Mouse (Mus musculus) forebrain, embryonic 11.5 days (tissue): Measurements from ENCODE around the gene Thbs1. TPM values are rescaled to one million over a fixed set of nuclear protein-coding genes. Genes with fewer than 3 reads are reported as not detected.

Experiments
- ATAC-seq: fragments of 200-750 bp; cut with Nextera tagmentation; replicated peaks from 2 replicates; pipeline ENCODE4 v1.8.0; 2017; ENCODE audit warnings: moderate TSS enrichment; ENCODE audit not compliant: low FRiP score
- DNase-seq: peaks from one replicate; pipeline ENCODE4 v3.0.0-alpha.2; 2017; ENCODE audit warnings: low spot score
- H3K27ac ChIP-seq: fragments of 300-500 bp; sonication (generic); 2 replicates; pipeline ENCODE4 v1.5.1; 2014; ENCODE audit warnings: low read depth, low read length
- H3K27me3 ChIP-seq: fragments of 300-500 bp; sonication (generic); 2 replicates; pipeline ENCODE4 v1.6.1; 2014; ENCODE audit warnings: mild to moderate bottlenecking, low read length, mixed read lengths; ENCODE audit not compliant: control insufficient read depth, insufficient read depth
- H3K36me3 ChIP-seq: fragments of 300-500 bp; sonication (generic); 2 replicates; pipeline ENCODE4 v1.6.1; 2014; ENCODE audit warnings: mild to moderate bottlenecking, low read length, moderate library complexity, mixed read lengths; ENCODE audit not compliant: control insufficient read depth, insufficient read depth
- H3K4me1 ChIP-seq: fragments of 300-500 bp; sonication (generic); replicated peaks from 2 replicates; pipeline ENCODE4 v1.6.1; 2014; ENCODE audit warnings: low read length, mixed read lengths; ENCODE audit not compliant: control insufficient read depth, insufficient read depth
- H3K4me2 ChIP-seq: fragments of 300-500 bp; sonication (generic); 2 replicates; pipeline ENCODE4 v1.6.1; 2014; ENCODE audit warnings: low read depth, mild to moderate bottlenecking, low read length, moderate library complexity, mixed read lengths; ENCODE audit not compliant: severe bottlenecking
- H3K4me3 ChIP-seq: fragments of 300-500 bp; sonication (generic); 2 replicates; pipeline ENCODE4 v1.5.1; 2014; ENCODE audit warnings: low read depth, low read length
- H3K9ac ChIP-seq: fragments of 300-500 bp; sonication (generic); 2 replicates; pipeline ENCODE4 v1.6.1; 2014; ENCODE audit warnings: low read length
- H3K9me3 ChIP-seq: fragments of 300-500 bp; sonication (generic); 2 replicates; pipeline ENCODE4 v1.6.1; 2016; ENCODE audit warnings: low read length, mixed read lengths; ENCODE audit not compliant: control insufficient read depth
- WGBS: fragments of 180-500 bp; shearing (Covaris S2); extraction: QIAGEN DNeasy Blood & Tissue Kit; methylation state at CpG from one replicate; pipeline ENCODE4 v1.1.7; 2014; 5-methylcytosine and 5-hydroxymethylcytosine counted together
- polyA plus RNA-seq: library from polyadenylated mRNA; unstranded; fragments of >200 nt; fragmentation: Nextera tagmentation; extraction: Ambion mirVana; gene quantifications from 2 replicates; pipeline ENCODE4 v1.2.1, GENCODE M21; 2014

Gene Thbs1
- polyA plus RNA-seq: 61.2 and 63.4 TPM in 2 replicates

- ATAC-seq: peak; percentile 74
Measured at GRCm38 (mm10) chr2:118111488-118112131, at the start of gene Thbs1. Gene Thbs1 (plus strand): TSS chr2:118111876.

GRCm38 (mm10) chr2:118064121-118064764 is 47.4 kb upstream of the Thbs1 start:
- DNase-seq (no peak), ATAC-seq (no peak)
- no peak overlapping the region for H3K27ac ChIP-seq
- H3K9me3 ChIP-seq: no peaks in the 10 kb centered on the region
- no peak overlapping the region for H3K4me2 ChIP-seq
- H3K36me3 ChIP-seq: no peaks in the 10 kb centered on the region
- no peak overlapping the region for H3K9ac ChIP-seq
- H3K4me3 ChIP-seq: no peak overlapping the region
- H3K27me3 ChIP-seq: no peaks in the 10 kb centered on the region
- 93% methylated on average over 11 of the region's 11 CpGs for WGBS
- H3K4me1 ChIP-seq: no peaks in the 10 kb centered on the region; the same call in 1 of the 2 replicates

More at GRCm38 (mm10) chr2:118111488-118112131, at the start of gene Thbs1:
- Histone ChIP-seq H3K4me1 (peaks cover 8% of the 10 kb centered on the region; the same call in 1 of the 2 replicates), H3K9me3 (no peaks in the 10 kb centered on the region), H3K4me3 (peak within 1 kb of the TSS; percentile 48), H3K4me2 (peak within 1 kb of the TSS; percentile 95), H3K36me3 (no peaks in the 10 kb centered on the region), H3K27ac (peak within 1 kb of the TSS; percentile 27; the same call in 1 of the 2 replicates), H3K9ac (peak within 1 kb of the TSS; percentile 66), H3K27me3 (no peaks in the 10 kb centered on the region; the same call in 1 of the 2 replicates)
- DNase-seq: peak; percentile 79
- WGBS: under 1% methylated on average over 36 of the region's 36 CpGs

DNA sequence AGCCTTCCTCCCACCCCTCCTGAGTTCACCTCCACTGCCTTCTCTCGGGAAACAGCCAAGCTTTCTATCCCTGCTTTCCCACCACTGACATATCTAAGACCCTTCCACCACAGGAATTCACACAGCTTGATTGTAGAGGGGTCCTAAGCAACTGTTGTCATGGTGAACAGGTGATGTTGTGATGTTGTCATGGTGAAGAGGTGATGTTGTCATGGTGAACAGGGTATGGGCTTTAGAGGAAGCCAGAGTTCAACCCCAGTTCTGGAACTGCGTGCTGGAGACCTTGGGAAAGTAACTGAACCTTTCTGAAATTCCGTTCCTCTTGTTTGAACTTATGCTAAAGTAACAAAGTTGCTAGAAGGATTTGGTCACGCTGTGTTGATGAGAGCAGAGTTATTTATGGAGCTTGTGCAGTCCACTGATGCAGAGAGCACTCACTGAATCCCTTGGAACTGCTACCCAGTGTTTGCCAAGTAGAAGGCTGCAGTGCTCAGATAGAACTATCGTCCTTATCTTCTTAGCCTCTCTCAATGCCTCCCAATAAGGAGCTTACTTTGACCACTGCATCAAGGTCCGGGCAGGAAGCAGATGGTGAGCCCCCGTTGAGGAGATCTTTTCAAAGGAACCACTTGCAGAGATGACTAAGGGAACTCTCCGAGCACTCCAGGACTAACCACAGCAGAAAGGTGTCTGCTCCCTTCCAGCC is 45.5 kb upstream of the Thbs1 start:
- no peak for DNase-seq
- Histone ChIP-seq H3K27me3 (no peaks in the 10 kb centered on the region), H3K9ac (no peak overlapping the region), H3K36me3 (no peaks in the 10 kb centered on the region), H3K4me3 (no peak overlapping the region), H3K4me2 (no peak overlapping the region), H3K9me3 (no peaks in the 10 kb centered on the region), H3K4me1 (no peaks in the 10 kb centered on the region; the same call in 1 of the 2 replicates), H3K27ac (no peak overlapping the region)
- WGBS: 84% methylated on average over 8 of the region's 8 CpGs
- ATAC-seq: no peak

DNA sequence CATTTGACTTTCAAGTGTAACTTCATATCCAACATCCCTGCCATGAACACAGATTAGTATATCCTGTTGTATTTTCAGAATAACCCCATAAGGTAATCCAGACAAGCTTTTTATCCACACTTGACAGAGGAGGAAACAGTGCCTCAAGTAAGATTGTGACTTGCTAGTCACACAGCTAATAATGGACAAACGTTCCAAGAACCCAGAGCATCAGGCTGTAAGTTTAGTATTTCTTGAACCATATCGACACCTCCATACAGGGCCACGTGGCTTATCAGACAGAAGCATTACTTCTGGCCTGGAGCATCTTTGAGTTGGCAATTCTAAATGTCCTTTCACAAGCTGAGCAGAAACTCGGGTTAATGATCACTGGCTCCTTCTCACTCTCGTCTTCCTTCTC is 41.7 kb upstream of the Thbs1 start:
- no peaks in the 10 kb centered on the region for H3K9me3 ChIP-seq
- no peaks in the 10 kb centered on the region for H3K4me1 ChIP-seq
- no peak overlapping the region for H3K4me2 ChIP-seq
- no peak overlapping the region for H3K4me3 ChIP-seq
- 85% methylated on average over 5 of the region's 5 CpGs for WGBS
- no peaks in the 10 kb centered on the region for H3K36me3 ChIP-seq
- no peak overlapping the region for H3K9ac ChIP-seq
- H3K27me3 ChIP-seq: no peaks in the 10 kb centered on the region
- no peak for ATAC-seq
- no peak overlapping the region for H3K27ac ChIP-seq
- no peak for DNase-seq

DNA sequence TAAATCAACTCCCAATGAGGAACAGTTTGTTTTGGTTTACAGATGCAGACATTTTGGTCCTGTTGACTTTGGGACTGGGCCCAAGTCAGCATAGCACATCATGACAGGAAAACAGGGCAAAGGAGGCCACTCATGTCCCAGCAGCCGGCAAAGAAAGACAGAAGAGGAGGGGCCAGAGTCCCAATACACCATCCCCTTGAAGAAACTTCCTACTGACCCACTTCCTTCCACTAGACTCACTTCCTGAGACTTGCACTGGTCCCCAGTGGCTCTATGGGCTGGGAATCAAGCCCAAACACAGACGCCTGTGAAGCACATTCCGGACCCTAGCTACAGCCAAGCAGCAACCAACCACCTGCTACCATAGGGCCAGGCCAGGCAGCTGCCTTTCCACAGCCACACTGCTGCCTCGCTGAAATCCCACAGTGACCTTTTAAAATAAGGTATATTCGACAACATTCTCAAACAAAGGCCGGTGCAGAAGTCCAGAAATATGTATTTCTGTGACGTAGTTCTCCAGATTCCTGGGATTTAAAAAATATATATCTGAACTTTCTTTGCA is 38.8 kb upstream of the Thbs1 start:
- H3K36me3 ChIP-seq: no peaks in the 10 kb centered on the region
- H3K27me3 ChIP-seq: no peaks in the 10 kb centered on the region
- no peak overlapping the region for H3K4me3 ChIP-seq
- H3K4me1 ChIP-seq: no peaks in the 10 kb centered on the region
- H3K4me2 ChIP-seq: no peak overlapping the region
- no peak for DNase-seq
- WGBS: 89% methylated on average over 7 of the region's 7 CpGs
- no peak for ATAC-seq
- H3K9me3 ChIP-seq: no peaks in the 10 kb centered on the region
- no peak overlapping the region for H3K9ac ChIP-seq
- no peak overlapping the region for H3K27ac ChIP-seq

DNA sequence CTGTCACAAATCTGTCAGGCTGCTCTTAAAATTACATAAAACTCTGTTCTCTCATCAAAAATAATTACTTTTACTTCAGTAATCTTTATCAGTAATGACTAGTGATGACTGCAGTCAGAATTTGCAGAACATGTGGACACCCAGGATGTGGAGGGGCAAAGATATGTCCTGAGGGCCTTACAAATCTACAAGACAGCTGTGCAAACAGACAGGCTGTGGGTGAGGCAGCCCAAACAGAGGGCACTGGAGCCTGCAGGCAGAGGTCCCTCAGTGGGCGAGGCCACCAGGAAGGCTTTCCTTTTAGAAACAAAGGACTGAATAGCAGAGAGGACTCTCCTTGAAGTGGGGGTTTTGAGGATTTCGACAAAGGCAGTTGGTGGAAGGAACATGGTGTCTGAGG is 37.6 kb upstream of the Thbs1 start:
- Histone ChIP-seq H3K4me3 (no peak overlapping the region), H3K9me3 (no peaks in the 10 kb centered on the region), H3K9ac (no peak overlapping the region), H3K27me3 (no peaks in the 10 kb centered on the region), H3K36me3 (no peaks in the 10 kb centered on the region), H3K4me1 (no peaks in the 10 kb centered on the region), H3K4me2 (no peak overlapping the region), H3K27ac (no peak overlapping the region)
- 33% methylated on average over 2 of the region's 2 CpGs for WGBS
- DNase-seq (no peak), ATAC-seq (no peak)

GRCm38 (mm10) chr2:118075165-118075564 is 36.5 kb upstream of the Thbs1 start:
- WGBS: 91% methylated on average over 4 of the region's 4 CpGs
- no peaks in the 10 kb centered on the region for H3K4me1 ChIP-seq
- H3K27me3 ChIP-seq: no peaks in the 10 kb centered on the region
- no peak overlapping the region for H3K27ac ChIP-seq
- H3K9ac ChIP-seq: no peak overlapping the region
- H3K36me3 ChIP-seq: no peaks in the 10 kb centered on the region
- H3K9me3 ChIP-seq: no peaks in the 10 kb centered on the region
- DNase-seq (no peak), ATAC-seq (no peak)
- no peak overlapping the region for H3K4me2 ChIP-seq
- no peak overlapping the region for H3K4me3 ChIP-seq

DNA sequence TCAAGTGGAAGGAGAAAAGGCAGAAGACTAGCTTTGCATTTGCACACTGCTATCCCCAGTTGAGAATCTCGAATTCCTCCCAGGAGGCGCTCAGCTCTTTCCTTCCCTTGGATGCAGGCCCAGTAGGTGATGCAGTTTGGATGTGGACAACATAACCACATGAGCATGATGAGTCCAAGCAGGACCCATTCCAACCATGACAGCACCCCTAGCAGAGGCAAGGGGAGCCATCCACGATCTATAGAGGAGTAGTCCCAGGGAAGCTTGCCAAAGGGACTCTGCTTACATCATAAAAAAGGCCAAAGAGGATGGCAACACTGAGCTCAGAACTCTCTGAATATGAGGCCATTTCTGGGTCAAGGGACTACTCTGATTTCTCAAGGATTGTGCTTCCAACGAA is 32.5 kb upstream of the Thbs1 start:
- H3K36me3 ChIP-seq: no peaks in the 10 kb centered on the region
- WGBS: 88% methylated on average over 4 of the region's 4 CpGs
- H3K9ac ChIP-seq: no peak overlapping the region
- ATAC-seq (no peak), DNase-seq (no peak)
- no peak overlapping the region for H3K4me2 ChIP-seq
- no peaks in the 10 kb centered on the region for H3K9me3 ChIP-seq
- H3K4me1 ChIP-seq: no peaks in the 10 kb centered on the region
- no peak overlapping the region for H3K27ac ChIP-seq
- no peaks in the 10 kb centered on the region for H3K27me3 ChIP-seq
- H3K4me3 ChIP-seq: no peak overlapping the region
